Comparison of ENCODE assay signal across 7 mouse cellular contexts in the genomic region with DNA sequence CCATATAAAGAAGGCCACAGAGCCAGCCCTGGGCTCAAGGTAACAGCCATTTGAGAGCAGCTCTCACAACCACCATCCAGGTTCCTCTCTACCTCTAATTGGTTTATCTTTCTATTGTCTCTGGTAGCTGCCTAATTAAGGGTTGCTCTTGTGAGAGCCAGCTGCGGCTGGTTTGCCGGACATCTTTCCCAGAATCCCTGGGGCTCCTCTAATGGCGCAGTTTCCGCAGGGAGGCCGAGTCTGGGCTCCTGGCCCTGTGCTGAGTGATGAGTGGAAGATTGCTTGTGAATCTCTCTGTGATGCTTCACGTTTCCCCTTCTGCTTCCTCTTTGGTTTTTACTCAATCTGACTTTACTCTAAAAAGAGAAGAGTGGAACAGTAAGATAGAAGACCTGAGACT. TPM values are rescaled to one million over a fixed set of nuclear protein-coding genes. Genes with fewer than 3 reads are reported as not detected.
DNase-seq lines count a peak whose midpoint lies in the region; ATAC-seq lines count a peak whose summit lies in the region.

No protein-coding gene starts in this region.

- peak; percentile 29 for DNase-seq in ES-CJ7 (ENCODE audit: low read depth, low spot score)
- peak; percentile 39 for DNase-seq in R1 (ENCODE audit: low read depth, low spot score)
- DNase-seq in midbrain, embryonic 14.5 days, result peak; percentile 68
- DNase-seq in left cerebral cortex, postnatal 10 days (ENCODE audit: extremely low spot score in 1 of 2, low spot score in 2 of 2), result no peak
- no peak for DNase-seq in layer of hippocampus, postnatal 10 days (ENCODE audit: low spot score in 2 of 2)
- DNase-seq in layer of hippocampus, postnatal 36 days, result no peak

- no peak overlapping the region for H3K4me3 ChIP-seq in forebrain, embryonic 16.5 days (replicated peaks; ENCODE audit: low read length)
- H3K4me3 ChIP-seq in midbrain, embryonic 14.5 days (replicated peaks; ENCODE audit: low read depth, low read length), result no peak overlapping the region

- intact Hi-C loops in left cerebral cortex, postnatal 10 days (cut with DNase I), result no loop called here

- ATAC-seq in forebrain, embryonic 16.5 days, result no peak
- peak; percentile 65; the same call in 1 of the 2 replicates for ATAC-seq in midbrain, embryonic 14.5 days (ENCODE audit: low FRiP score, low TSS enrichment)

- H3K9ac ChIP-seq in forebrain, embryonic 16.5 days (replicated peaks; ENCODE audit: low read depth, low read length), result no peak overlapping the region
- no peak overlapping the region for H3K9ac ChIP-seq in midbrain, embryonic 14.5 days (replicated peaks; ENCODE audit: low read length)

- H3K27ac ChIP-seq in forebrain, embryonic 16.5 days (ENCODE audit: low read length), result peak overlapping the region; percentile 36; the same call in 1 of the 2 replicates
- H3K27ac ChIP-seq in midbrain, embryonic 14.5 days (replicated peaks; ENCODE audit: low read depth, low read length), result peak overlapping the region; percentile 73

- H3K4me1 ChIP-seq in forebrain, embryonic 16.5 days (replicated peaks; ENCODE audit: control insufficient read depth, insufficient read depth, low read length), result peaks cover 16% of the 10 kb centered on the region
- H3K4me1 ChIP-seq in midbrain, embryonic 14.5 days (ENCODE audit: control insufficient read depth, insufficient read depth, low read length), result peaks cover 43% of the 10 kb centered on the region

- no peak overlapping the region for H3K4me2 ChIP-seq in forebrain, embryonic 16.5 days (ENCODE audit: low read length)
- H3K4me2 ChIP-seq in midbrain, embryonic 14.5 days (ENCODE audit: low read length), result no peak overlapping the region

- no peaks in the 10 kb centered on the region for H3K36me3 ChIP-seq in forebrain, embryonic 16.5 days (ENCODE audit: control insufficient read depth, insufficient read depth)
- no peaks in the 10 kb centered on the region for H3K36me3 ChIP-seq in midbrain, embryonic 14.5 days (ENCODE audit: control insufficient read depth, insufficient read depth, low read length)

- H3K9me3 ChIP-seq in forebrain, embryonic 16.5 days (ENCODE audit: control insufficient read depth, low read length), result no peaks in the 10 kb centered on the region
- no peaks in the 10 kb centered on the region for H3K9me3 ChIP-seq in midbrain, embryonic 14.5 days (ENCODE audit: control insufficient read depth, low read length)

- no peaks in the 10 kb centered on the region for H3K27me3 ChIP-seq in forebrain, embryonic 16.5 days (replicated peaks; ENCODE audit: control insufficient read depth, insufficient read depth, low read length)
- H3K27me3 ChIP-seq in midbrain, embryonic 14.5 days (ENCODE audit: control insufficient read depth, insufficient read depth, low read length), result no peaks in the 10 kb centered on the region

- 13% methylated on average over 6 of the region's 6 CpGs for WGBS in forebrain, embryonic 16.5 days
- 21% methylated on average over 6 of the region's 6 CpGs for WGBS in midbrain, embryonic 14.5 days

RNA-seq across cellular contexts. Expression of a gene that starts 36.8 kb away (rescaled TPM):
- 69.3 and 90.0 TPM in 2 replicates for polyA plus RNA-seq in forebrain, embryonic 16.5 days (2015; fragmentation: Nextera tagmentation; extraction: Ambion mirVana)
- polyA plus RNA-seq in midbrain, embryonic 14.5 days (2014; fragmentation: Nextera tagmentation; extraction: Ambion mirVana), result 94.4 and 102 TPM in 2 replicates
- total RNA-seq in left cerebral cortex, postnatal 10 days (2021), result 100 to 1,000 TPM; 231 to 242 TPM
- total RNA-seq in layer of hippocampus, postnatal 10 days (2021), result 100 to 1,000 TPM; 178 to 182 TPM
- total RNA-seq in layer of hippocampus, postnatal 36 days (2021), result 100 to 1,000 TPM; 102 to 105 TPM

RNA-seq across cellular contexts. Expression of a gene that starts 49.0 kb away (rescaled TPM):
- 201 and 257 TPM in 2 replicates for polyA plus RNA-seq in forebrain, embryonic 16.5 days (2015; fragmentation: Nextera tagmentation; extraction: Ambion mirVana)
- 61.6 and 89.0 TPM in 2 replicates for polyA plus RNA-seq in midbrain, embryonic 14.5 days (2014; fragmentation: Nextera tagmentation; extraction: Ambion mirVana)
- total RNA-seq in left cerebral cortex, postnatal 10 days (2021), result 10 to 100 TPM; 46.7 to 49.4 TPM
- total RNA-seq in layer of hippocampus, postnatal 10 days (2021), result 10 to 100 TPM; 58.2 to 62.0 TPM
- total RNA-seq in layer of hippocampus, postnatal 36 days (2021), result 10 to 100 TPM; 25.7 to 34.6 TPM

Comparison
In these comparisons a context has a peak if more than half of its experiments do, and no peak if none do; other contexts are left out.
1. DNase-seq: peak in ES-CJ7 (single experiment), R1 (single experiment) and midbrain, embryonic 14.5 days (single experiment); none in left cerebral cortex, postnatal 10 days (0 of 2), layer of hippocampus, postnatal 10 days (0 of 2) and layer of hippocampus, postnatal 36 days (0 of 2).